27 mouse cellular contexts compared by ENCODE assay signal in the genomic region with DNA sequence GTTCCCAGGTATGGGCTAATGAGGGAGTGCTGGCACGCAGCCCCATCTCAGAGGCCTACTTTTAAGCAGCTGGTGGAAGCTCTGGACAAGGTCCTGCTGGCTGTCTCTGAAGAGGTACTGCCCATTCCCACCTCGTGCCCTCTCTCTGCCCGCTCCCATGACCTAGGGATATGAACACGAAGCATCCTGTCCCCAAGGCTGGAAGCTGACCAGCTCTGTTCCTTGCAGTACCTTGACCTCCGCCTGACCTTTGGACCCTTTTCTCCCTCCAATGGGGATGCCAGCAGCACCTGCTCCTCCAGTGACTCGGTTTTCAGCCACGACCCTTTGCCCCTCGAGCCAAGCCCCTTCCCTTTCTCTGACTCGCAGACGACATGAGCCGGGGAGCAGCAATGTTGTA. TPM values are rescaled to one million over a fixed set of nuclear protein-coding genes. Genes with fewer than 3 reads are reported as not detected.
DNase-seq lines count a peak whose midpoint lies in the region; ATAC-seq and TF ChIP-seq lines count a peak whose summit lies in the region.
"Had no signal": no experiment of that assay in that cellular context is flagged by ENCODE, and none has a peak within 500 bp of the region (broad histone marks: within the 10 kb centered on the region; RNA-seq: fewer than 3 reads in every experiment).

No protein-coding gene starts in this region.

- no peaks in the 10 kb centered on the region for H3K27me3 ChIP-seq in limb, embryonic 15.5 days
- no peaks in the 10 kb centered on the region for H3K27me3 ChIP-seq in limb, embryonic 10.5 days (ENCODE audit: low read depth, poor library complexity, severe bottlenecking)
- H3K27me3 ChIP-seq in kidney, adult 2 months (replicated peaks; ENCODE audit: control insufficient read depth, insufficient read depth, low read length): no peaks in the 10 kb centered on the region
- no peaks in the 10 kb centered on the region for H3K27me3 ChIP-seq in kidney, embryonic 16.5 days (ENCODE audit: insufficient read depth, low read length)
- no peaks in the 10 kb centered on the region for H3K27me3 ChIP-seq in stomach, embryonic 16.5 days (ENCODE audit: control insufficient read depth, insufficient read depth, low read length)
- no peaks in the 10 kb centered on the region for H3K27me3 ChIP-seq in midbrain, embryonic 15.5 days (replicated peaks)
- H3K27me3 ChIP-seq: embryonic facial prominence, embryonic 13.5 days; neural tube, embryonic 12.5 days; Patski had no signal

- H3K4me2 ChIP-seq in limb, embryonic 15.5 days: no peak overlapping the region
- no peak overlapping the region for H3K4me2 ChIP-seq in kidney, embryonic 16.5 days (replicated peaks; ENCODE audit: low read depth, low read length)
- H3K4me2 ChIP-seq in stomach, embryonic 16.5 days (ENCODE audit: low read depth, low read length): no peak overlapping the region
- no peak overlapping the region for H3K4me2 ChIP-seq in midbrain, embryonic 15.5 days
- H3K4me2 ChIP-seq: embryonic facial prominence, embryonic 13.5 days; liver, embryonic 11.5 days; neural tube, embryonic 12.5 days had no signal

- no peak for DNase-seq in limb, embryonic 10.5 days (ENCODE audit: low spot score)
- peak; percentile 80 for DNase-seq in kidney, adult 2 months
- no peak for DNase-seq in gastrocnemius, postnatal 10 days
- DNase-seq: adrenal gland, adult 8-10 months; cerebellum, adult 9-11 months; forebrain, postnatal 0 days; heart, postnatal 36 days; layer of hippocampus, adult 9-11 months; left cerebral cortex, postnatal 4 days; lung, adult 18-20 months had no signal

- WGBS in limb, embryonic 15.5 days: 79% methylated on average over 11 of the region's 11 CpGs
- 87% methylated on average over 11 of the region's 11 CpGs for WGBS in limb, embryonic 10.5 days
- WGBS in kidney, adult 2 months: 63% methylated on average over 11 of the region's 11 CpGs
- WGBS in kidney, embryonic 16.5 days: 66% methylated on average over 11 of the region's 11 CpGs
- 79% methylated on average over 11 of the region's 11 CpGs for WGBS in stomach, embryonic 16.5 days
- WGBS in midbrain, embryonic 15.5 days: 85% methylated on average over 11 of the region's 11 CpGs

- H3K9ac ChIP-seq in limb, embryonic 15.5 days: no peak overlapping the region
- no peak overlapping the region for H3K9ac ChIP-seq in kidney, embryonic 16.5 days (replicated peaks; ENCODE audit: low read length)
- H3K9ac ChIP-seq in stomach, embryonic 16.5 days (ENCODE audit: low read length): no peak overlapping the region
- no peak overlapping the region for H3K9ac ChIP-seq in midbrain, embryonic 15.5 days
- H3K9ac ChIP-seq: forebrain, postnatal 0 days; neural tube, embryonic 12.5 days had no signal

- peaks cover 20% of the 10 kb centered on the region for H3K4me1 ChIP-seq in limb, embryonic 15.5 days
- peaks cover 23% of the 10 kb centered on the region for H3K4me1 ChIP-seq in limb, embryonic 10.5 days
- H3K4me1 ChIP-seq in kidney, adult 2 months (ENCODE audit: control insufficient read depth, insufficient read depth, low read length): peaks cover 26% of the 10 kb centered on the region
- peaks cover 37% of the 10 kb centered on the region for H3K4me1 ChIP-seq in kidney, embryonic 16.5 days (ENCODE audit: insufficient read depth, low read length)
- peaks cover 25% of the 10 kb centered on the region for H3K4me1 ChIP-seq in stomach, embryonic 16.5 days (ENCODE audit: control insufficient read depth, insufficient read depth, low read length)
- peaks cover 18% of the 10 kb centered on the region for H3K4me1 ChIP-seq in midbrain, embryonic 15.5 days

- no peak for TF ChIP-seq CTCF in kidney, adult 2 months (conservative IDR thresholded peaks at IDR 0.05; ENCODE audit: insufficient read depth, insufficient read length, low read depth, low read length)

- H3K27ac ChIP-seq in limb, embryonic 15.5 days: peak overlapping the region; percentile 39; the same call in 1 of the 2 replicates
- H3K27ac ChIP-seq in limb, embryonic 10.5 days: no peak overlapping the region
- H3K27ac ChIP-seq in kidney, adult 2 months (ENCODE audit: insufficient read depth, low read depth, low read length): peak overlapping the region; percentile 78
- peak overlapping the region; percentile 74 for H3K27ac ChIP-seq in kidney, embryonic 16.5 days (ENCODE audit: low read length)
- H3K27ac ChIP-seq in stomach, embryonic 16.5 days (ENCODE audit: low read length): peak overlapping the region; percentile 75; the same call in 1 of the 2 replicates
- H3K27ac ChIP-seq in midbrain, embryonic 15.5 days: no peak overlapping the region
- H3K27ac ChIP-seq: left cerebral cortex, adult 2 months; macrophage had no signal

- H3K9me3 ChIP-seq in limb, embryonic 15.5 days: no peaks in the 10 kb centered on the region
- H3K9me3 ChIP-seq in limb, embryonic 10.5 days (replicated peaks): no peaks in the 10 kb centered on the region
- H3K9me3 ChIP-seq in kidney, embryonic 16.5 days (ENCODE audit: low read length): no peaks in the 10 kb centered on the region
- H3K9me3 ChIP-seq in stomach, embryonic 16.5 days (replicated peaks; ENCODE audit: control insufficient read depth, low read length): no peaks in the 10 kb centered on the region
- H3K9me3 ChIP-seq in midbrain, embryonic 15.5 days: no peaks in the 10 kb centered on the region
- H3K9me3 ChIP-seq: embryonic facial prominence, embryonic 13.5 days; midbrain, embryonic 10.5 days; neural tube, embryonic 12.5 days had no signal

- TF ChIP-seq POLR2A in kidney, adult 2 months (IDR thresholded peaks at IDR 0.05; ENCODE audit: low read depth, low read length): no peak

- ATAC-seq in limb, embryonic 15.5 days (ENCODE audit: insufficient number of reproducible peaks, low FRiP score, low TSS enrichment, low read depth): no peak
- ATAC-seq in kidney, embryonic 16.5 days (ENCODE audit: low FRiP score, low TSS enrichment): no peak
- no peak for ATAC-seq in stomach, embryonic 16.5 days (ENCODE audit: insufficient read depth, low FRiP score)
- ATAC-seq in midbrain, embryonic 15.5 days (replicated peaks): no peak
- ATAC-seq: forebrain, postnatal 0 days; hindbrain, embryonic 16.5 days; intestine, embryonic 16.5 days; Patski had no signal

- no peaks in the 10 kb centered on the region for H3K36me3 ChIP-seq in limb, embryonic 15.5 days
- no peaks in the 10 kb centered on the region for H3K36me3 ChIP-seq in limb, embryonic 10.5 days
- no peaks in the 10 kb centered on the region for H3K36me3 ChIP-seq in kidney, adult 2 months (ENCODE audit: control insufficient read depth, insufficient read depth, low read length)
- 0 out of 2 replicates have a peak, but pooled peaks cover 7% of the 10 kb centered on the region for H3K36me3 ChIP-seq in kidney, embryonic 16.5 days (ENCODE audit: insufficient read depth, low read length)
- H3K36me3 ChIP-seq in stomach, embryonic 16.5 days (ENCODE audit: control insufficient read depth, insufficient read depth, low read length): no peaks in the 10 kb centered on the region
- H3K36me3 ChIP-seq in midbrain, embryonic 15.5 days (replicated peaks): no peaks in the 10 kb centered on the region
- H3K36me3 ChIP-seq: embryonic facial prominence, embryonic 13.5 days; midbrain, embryonic 10.5 days; neural tube, embryonic 12.5 days had no signal

- H3K4me3 ChIP-seq in limb, embryonic 15.5 days: no peak overlapping the region
- H3K4me3 ChIP-seq in limb, embryonic 10.5 days: no peak overlapping the region
- no peak overlapping the region for H3K4me3 ChIP-seq in kidney, adult 2 months (ENCODE audit: insufficient read depth, low read depth, low read length)
- no peak overlapping the region for H3K4me3 ChIP-seq in kidney, embryonic 16.5 days (ENCODE audit: low read length)
- no peak overlapping the region for H3K4me3 ChIP-seq in stomach, embryonic 16.5 days (replicated peaks; ENCODE audit: low read length)
- no peak overlapping the region for H3K4me3 ChIP-seq in midbrain, embryonic 15.5 days
- H3K4me3 ChIP-seq: embryonic facial prominence, embryonic 13.5 days; left cerebral cortex, adult 2 months; midbrain, embryonic 10.5 days; neural tube, embryonic 12.5 days had no signal

RNA-seq across cellular contexts. Expression of gene Fgfr4, which starts 15.4 kb away (rescaled TPM):
- polyA plus RNA-seq in limb, embryonic 15.5 days (2015; fragmentation: Nextera tagmentation; extraction: Ambion mirVana): 8.2 and 14.2 TPM in 2 replicates
- polyA plus RNA-seq in limb, embryonic 10.5 days (2016; fragmentation: Nextera tagmentation; extraction: Ambion mirVana): 0.73 and 2.1 TPM in 2 replicates
- polyA plus RNA-seq in kidney, adult 2 months (2012; rRNA removed): 35.3 and 43.5 TPM in 2 replicates
- polyA plus RNA-seq in kidney, embryonic 16.5 days (2015; fragmentation: Nextera tagmentation; extraction: Ambion mirVana): 21.8 and 23.0 TPM in 2 replicates
- polyA plus RNA-seq in stomach, embryonic 16.5 days (2015; fragmentation: Nextera tagmentation; extraction: Ambion mirVana): 6.8 and 7.8 TPM in 2 replicates
- 0.37 and 0.50 TPM in 2 replicates for polyA plus RNA-seq in midbrain, embryonic 15.5 days (2015; fragmentation: Nextera tagmentation; extraction: Ambion mirVana)
- 10 to 100 TPM; 16.3 to 24.5 TPM for total RNA-seq in gastrocnemius, postnatal 10 days (2021)
- total RNA-seq: granulocyte monocyte progenitor cell, adult 5-6 weeks had no signal
- polyA plus RNA-seq: macrophage had no signal

RNA-seq across cellular contexts. Expression of gene Gm17617, which starts 34.5 kb away (rescaled TPM):
- not detected in 2 replicates for polyA plus RNA-seq in limb, embryonic 15.5 days (2015; fragmentation: Nextera tagmentation; extraction: Ambion mirVana)
- not detected in 2 replicates for polyA plus RNA-seq in limb, embryonic 10.5 days (2016; fragmentation: Nextera tagmentation; extraction: Ambion mirVana)
- polyA plus RNA-seq in kidney, adult 2 months (2012; rRNA removed): not detected in 2 replicates
- polyA plus RNA-seq in kidney, embryonic 16.5 days (2015; fragmentation: Nextera tagmentation; extraction: Ambion mirVana): not detected in 2 replicates
- not detected in 2 replicates for polyA plus RNA-seq in stomach, embryonic 16.5 days (2015; fragmentation: Nextera tagmentation; extraction: Ambion mirVana)
- not detected in 2 replicates for polyA plus RNA-seq in midbrain, embryonic 15.5 days (2015; fragmentation: Nextera tagmentation; extraction: Ambion mirVana)
- total RNA-seq in gastrocnemius, postnatal 10 days (2021): not detected
- total RNA-seq: adrenal gland, adult 8-10 months; ES-E14; forebrain, postnatal 0 days; granulocyte monocyte progenitor cell, adult 5-6 weeks; heart, postnatal 36 days; left cerebral cortex, adult 2 months; left cerebral cortex, postnatal 4 days had no signal
- polyA plus RNA-seq: embryonic facial prominence, embryonic 13.5 days; forebrain, postnatal 0 days; heart, embryonic 14.5 days; hindbrain, embryonic 16.5 days; intestine, embryonic 16.5 days; liver, embryonic 11.5 days; macrophage; midbrain, embryonic 10.5 days; neural tube, embryonic 12.5 days; Patski; stomach, embryonic 14.5 days had no signal

RNA-seq across cellular contexts. Expression of gene Nsd1, which starts 41.8 kb away (rescaled TPM):
- 52.4 and 55.8 TPM in 2 replicates for polyA plus RNA-seq in limb, embryonic 15.5 days (2015; fragmentation: Nextera tagmentation; extraction: Ambion mirVana)
- polyA plus RNA-seq in limb, embryonic 10.5 days (2016; fragmentation: Nextera tagmentation; extraction: Ambion mirVana): 63.5 and 69.1 TPM in 2 replicates
- polyA plus RNA-seq in kidney, adult 2 months (2012; rRNA removed): 17.6 and 19.6 TPM in 2 replicates
- 49.6 and 58.6 TPM in 2 replicates for polyA plus RNA-seq in kidney, embryonic 16.5 days (2015; fragmentation: Nextera tagmentation; extraction: Ambion mirVana)
- polyA plus RNA-seq in stomach, embryonic 16.5 days (2015; fragmentation: Nextera tagmentation; extraction: Ambion mirVana): 37.9 and 44.6 TPM in 2 replicates
- 59.1 and 64.3 TPM in 2 replicates for polyA plus RNA-seq in midbrain, embryonic 15.5 days (2015; fragmentation: Nextera tagmentation; extraction: Ambion mirVana)
- 10 to 100 TPM; 75.4 to 89.6 TPM for total RNA-seq in gastrocnemius, postnatal 10 days (2021)

Comparison
In these comparisons a context has a peak if more than half of its experiments do, and no peak if none do; other contexts are left out.
1. H3K27ac ChIP-seq: peak in limb, embryonic 15.5 days (single experiment), kidney, adult 2 months (single experiment), kidney, embryonic 16.5 days (single experiment) and stomach, embryonic 16.5 days (single experiment); none in limb, embryonic 10.5 days (single experiment) and midbrain, embryonic 15.5 days (single experiment).